Mouse (Mus musculus) G1E (cell line): Measurements from ENCODE around the gene Espnl.

Experiments
- CTCF ChIP-seq: IDR thresholded peaks from 2 replicates; pipeline ENCODE4 v1.5.1; 2012; ENCODE audit warnings: low read depth, low read length, inconsistent platforms, mixed read lengths
- GATA1 ChIP-seq: IDR thresholded peaks from 2 replicates; pipeline ENCODE4 v1.6.1; 2012; ENCODE audit warnings: borderline replicate concordance, low read length, inconsistent platforms, mixed read lengths
- TAL1 ChIP-seq: conservative IDR thresholded peaks from 2 replicates; pipeline ENCODE4 v1.6.1; 2012; ENCODE audit warnings: low read depth, low read length, inconsistent platforms, mixed read lengths

DNA sequence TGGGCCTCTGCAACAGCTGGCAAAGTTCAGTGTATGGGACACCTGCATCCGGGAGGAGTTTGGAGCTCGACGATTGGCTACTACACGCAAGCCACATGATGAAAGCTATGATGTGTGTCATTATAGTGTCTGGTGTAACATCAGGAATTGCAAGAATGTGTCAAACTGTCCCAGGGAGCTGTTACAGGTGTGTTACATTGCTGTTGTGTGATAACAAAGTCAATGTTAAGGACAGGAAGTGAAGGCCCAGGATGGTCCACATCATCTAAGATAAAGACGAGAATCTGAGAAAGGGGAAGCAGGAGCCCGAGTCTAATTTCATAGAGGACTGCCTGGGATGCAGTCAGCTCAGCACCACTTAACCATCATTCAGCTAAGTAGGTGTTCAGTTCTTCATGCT is 26.3 kb upstream of the Espnl start:
- no peak for TF ChIP-seq CTCF
- no peak for TF ChIP-seq TAL1
- no peak for TF ChIP-seq GATA1
